Mouse (Mus musculus): ENCODE results near the gene Ap2a1.

The Ap2a1 gene

DNA sequence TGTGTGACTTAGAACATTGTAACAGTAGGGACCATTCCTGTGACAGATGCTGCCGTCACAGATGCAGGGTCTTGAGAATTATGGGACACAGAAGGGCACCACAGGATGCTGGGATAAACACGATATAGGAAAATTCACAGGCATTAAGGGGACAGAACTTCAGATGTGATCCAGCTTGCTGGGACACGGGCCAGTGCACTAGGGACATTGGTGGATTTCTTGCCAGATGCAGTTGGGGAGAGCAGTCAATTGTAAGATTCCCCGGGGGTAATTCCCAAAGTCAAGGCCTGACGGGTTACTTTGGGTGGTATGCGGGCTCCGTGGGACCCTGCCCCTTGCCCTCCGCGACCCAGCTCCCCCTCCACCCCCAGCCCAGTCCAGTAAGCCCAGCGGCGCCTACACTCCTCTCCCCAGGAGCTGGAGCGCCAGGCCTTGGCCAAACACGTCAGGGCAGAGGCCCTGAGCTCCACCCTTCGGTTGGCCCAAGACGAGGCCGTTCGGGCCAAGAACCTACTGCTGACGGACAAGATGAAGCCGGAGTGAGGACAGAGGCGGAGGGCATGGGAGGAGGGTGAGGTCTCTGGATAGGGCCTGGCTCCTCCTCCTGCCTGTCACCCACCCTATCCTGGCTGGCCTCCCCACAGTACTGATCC, 28.0 kb upstream of the Ap2a1 start:
- peak overlapping the region; percentile 41; the same call in 1 of the 2 replicates for H3K4me3 ChIP-seq (replicated peaks; ENCODE audit: low read length)
- TF ChIP-seq NANOG (IDR thresholded peaks at IDR 0.05; ENCODE audit: borderline replicate concordance, low read length) (no peak), POU5F1 (IDR thresholded peaks at IDR 0.05; ENCODE audit: borderline replicate concordance, low read length) (no peak), CTCF (conservative IDR thresholded peaks at IDR 0.05; ENCODE audit: low read length) (no peak)
- peaks cover 49% of the 10 kb centered on the region for H3K36me3 ChIP-seq (ENCODE audit: insufficient read depth, low read length)
- H3K4me1 ChIP-seq (replicated peaks; ENCODE audit: low read depth, low read length), result peaks cover 44% of the 10 kb centered on the region
- no peaks in the 10 kb centered on the region for H3K27me3 ChIP-seq (ENCODE audit: insufficient read depth, low read length)
- no peaks in the 10 kb centered on the region for H3K9me3 ChIP-seq (ENCODE audit: low read length)

DNA sequence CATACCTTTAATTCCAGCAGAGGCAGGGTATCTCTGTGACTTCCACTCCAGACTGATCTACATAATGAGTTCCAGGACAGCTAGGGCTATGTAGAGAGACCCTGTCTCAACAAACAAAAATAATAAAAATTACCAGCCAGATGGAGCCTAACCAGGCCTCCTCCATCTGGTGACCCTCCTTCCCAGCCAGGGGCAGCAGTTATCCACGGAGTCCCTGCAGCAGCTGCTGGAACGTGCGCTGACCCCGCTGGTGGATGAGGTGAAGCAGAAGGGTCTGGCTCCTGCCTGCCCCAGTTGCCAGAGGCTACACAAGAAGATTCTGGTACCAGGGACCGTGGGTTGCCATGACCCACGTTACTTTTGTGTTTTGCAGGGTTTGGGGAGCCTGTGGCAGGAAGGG, 27.0 kb upstream of the Ap2a1 start:
- H3K4me3 ChIP-seq (replicated peaks; ENCODE audit: low read length), result no peak overlapping the region
- 0 out of 2 replicates have a peak, but pooled peaks cover under 1% of the 10 kb centered on the region for H3K27me3 ChIP-seq (ENCODE audit: insufficient read depth, low read length)
- no peaks in the 10 kb centered on the region for H3K9me3 ChIP-seq (ENCODE audit: low read length)
- TF ChIP-seq NANOG (IDR thresholded peaks at IDR 0.05; ENCODE audit: borderline replicate concordance, low read length) (no peak), CTCF (conservative IDR thresholded peaks at IDR 0.05; ENCODE audit: low read length) (no peak), POU5F1 (IDR thresholded peaks at IDR 0.05; ENCODE audit: borderline replicate concordance, low read length) (no peak)
- peaks cover 48% of the 10 kb centered on the region for H3K4me1 ChIP-seq (replicated peaks; ENCODE audit: low read depth, low read length)
- peaks cover 38% of the 10 kb centered on the region for H3K36me3 ChIP-seq (ENCODE audit: insufficient read depth, low read length)

DNA sequence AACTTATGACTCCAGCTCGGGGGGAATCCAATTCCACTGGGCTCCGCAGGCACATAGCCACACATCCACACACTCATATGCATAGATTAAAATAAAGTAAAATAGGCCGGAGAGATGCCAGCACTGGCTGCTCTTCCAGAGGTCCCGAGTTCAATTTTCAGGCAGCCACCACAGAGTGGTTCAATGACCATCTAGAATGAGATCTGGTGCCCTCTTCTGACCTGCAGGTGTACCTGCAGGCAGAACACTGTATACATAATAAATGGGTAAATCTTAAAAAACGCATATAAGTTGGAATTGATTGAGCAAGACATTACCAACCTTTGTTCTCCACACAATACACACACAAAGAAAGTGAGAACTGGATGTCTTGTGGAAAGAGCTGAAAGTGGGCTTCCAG, 26.3 kb upstream of the Ap2a1 start:
- no peak for TF ChIP-seq POU5F1 (IDR thresholded peaks at IDR 0.05; ENCODE audit: borderline replicate concordance, low read length)
- TF ChIP-seq CTCF (conservative IDR thresholded peaks at IDR 0.05; ENCODE audit: low read length), result peak; percentile 60
- Histone ChIP-seq H3K36me3 (ENCODE audit: insufficient read depth, low read length) (peaks cover 32% of the 10 kb centered on the region), H3K4me1 (replicated peaks; ENCODE audit: low read depth, low read length) (peaks cover 54% of the 10 kb centered on the region), H3K4me3 (replicated peaks; ENCODE audit: low read length) (no peak overlapping the region), H3K27me3 (ENCODE audit: insufficient read depth, low read length) (peaks cover 7% of the 10 kb centered on the region), H3K9me3 (ENCODE audit: low read length) (no peaks in the 10 kb centered on the region)

DNA sequence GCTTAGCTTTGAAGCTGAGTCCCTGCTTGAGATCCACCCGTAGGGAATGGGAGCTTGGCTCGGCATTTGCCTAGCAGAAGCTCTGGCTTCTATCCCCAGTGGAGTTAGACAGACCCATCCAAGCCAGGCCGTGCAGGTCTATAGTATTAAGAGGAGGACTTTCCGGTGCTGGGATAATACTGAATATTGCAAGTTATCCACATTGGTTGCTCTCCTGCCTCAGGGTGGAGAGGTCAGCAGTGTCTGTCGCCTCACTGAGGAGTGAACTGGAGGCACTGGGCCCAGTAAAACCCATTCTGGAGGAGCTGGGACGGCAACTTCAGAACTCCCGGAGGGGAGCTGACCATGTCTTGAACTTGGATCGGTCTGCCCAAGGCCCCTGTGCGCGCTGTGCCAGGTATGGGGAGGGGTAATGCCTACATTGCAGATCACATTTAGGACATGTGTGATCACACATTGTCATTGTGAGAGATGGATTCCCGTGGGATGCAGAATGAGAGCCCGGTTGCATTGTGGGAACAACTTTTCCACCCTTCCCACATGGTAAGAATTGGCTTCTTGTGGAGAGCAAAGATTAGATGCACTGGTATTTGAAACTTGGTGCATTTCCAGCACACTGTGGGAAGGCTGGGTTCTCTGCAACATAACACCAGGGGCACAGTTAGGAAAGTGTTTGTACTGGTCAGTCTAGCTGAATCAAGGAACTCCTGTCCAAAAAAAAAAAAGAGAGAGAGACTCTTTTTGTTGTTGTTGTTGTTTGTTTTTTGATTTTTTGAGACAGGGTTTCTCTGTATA, 25.0 kb upstream of the Ap2a1 start:
- Histone ChIP-seq H3K27me3 (ENCODE audit: insufficient read depth, low read length) (peaks cover 14% of the 10 kb centered on the region), H3K4me3 (replicated peaks; ENCODE audit: low read length) (no peak overlapping the region), H3K4me1 (replicated peaks; ENCODE audit: low read depth, low read length) (peaks cover 62% of the 10 kb centered on the region), H3K36me3 (ENCODE audit: insufficient read depth, low read length) (peaks cover 19% of the 10 kb centered on the region), H3K9me3 (ENCODE audit: low read length) (no peaks in the 10 kb centered on the region)
- TF ChIP-seq NANOG (IDR thresholded peaks at IDR 0.05; ENCODE audit: borderline replicate concordance, low read length), result no peak
- TF ChIP-seq CTCF (conservative IDR thresholded peaks at IDR 0.05; ENCODE audit: low read length), result no peak
- TF ChIP-seq POU5F1 (IDR thresholded peaks at IDR 0.05; ENCODE audit: borderline replicate concordance, low read length), result no peak

DNA sequence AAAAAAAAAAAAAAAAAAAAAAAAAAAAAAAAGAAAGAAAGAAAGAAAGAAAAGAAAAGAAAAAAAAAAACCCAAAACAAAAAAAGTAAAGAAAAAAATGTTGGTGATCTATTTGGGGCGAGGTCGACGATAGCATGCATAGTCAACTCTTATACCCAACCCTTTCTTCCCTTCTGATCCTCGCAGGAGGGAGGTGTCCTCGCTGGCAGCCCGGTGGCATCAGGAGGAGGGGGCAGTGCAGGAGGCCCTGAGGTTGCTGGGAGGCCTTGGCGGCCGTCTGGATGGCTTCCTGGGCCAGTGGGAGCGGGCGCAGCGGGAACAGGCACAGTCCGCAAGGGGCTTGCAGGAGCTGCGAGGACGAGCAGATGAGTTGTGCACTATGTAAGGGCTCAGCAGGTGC, 24.3 kb upstream of the Ap2a1 start:
- TF ChIP-seq POU5F1 (IDR thresholded peaks at IDR 0.05; ENCODE audit: borderline replicate concordance, low read length), result no peak
- TF ChIP-seq CTCF (conservative IDR thresholded peaks at IDR 0.05; ENCODE audit: low read length), result no peak
- no peak for TF ChIP-seq NANOG (IDR thresholded peaks at IDR 0.05; ENCODE audit: borderline replicate concordance, low read length)
- peaks cover 11% of the 10 kb centered on the region for H3K36me3 ChIP-seq (ENCODE audit: insufficient read depth, low read length)
- peaks cover 62% of the 10 kb centered on the region for H3K4me1 ChIP-seq (replicated peaks; ENCODE audit: low read depth, low read length)
- no peaks in the 10 kb centered on the region for H3K9me3 ChIP-seq (ENCODE audit: low read length)
- no peak overlapping the region for H3K4me3 ChIP-seq (replicated peaks; ENCODE audit: low read length)
- H3K27me3 ChIP-seq (ENCODE audit: insufficient read depth, low read length), result peaks cover 18% of the 10 kb centered on the region

DNA sequence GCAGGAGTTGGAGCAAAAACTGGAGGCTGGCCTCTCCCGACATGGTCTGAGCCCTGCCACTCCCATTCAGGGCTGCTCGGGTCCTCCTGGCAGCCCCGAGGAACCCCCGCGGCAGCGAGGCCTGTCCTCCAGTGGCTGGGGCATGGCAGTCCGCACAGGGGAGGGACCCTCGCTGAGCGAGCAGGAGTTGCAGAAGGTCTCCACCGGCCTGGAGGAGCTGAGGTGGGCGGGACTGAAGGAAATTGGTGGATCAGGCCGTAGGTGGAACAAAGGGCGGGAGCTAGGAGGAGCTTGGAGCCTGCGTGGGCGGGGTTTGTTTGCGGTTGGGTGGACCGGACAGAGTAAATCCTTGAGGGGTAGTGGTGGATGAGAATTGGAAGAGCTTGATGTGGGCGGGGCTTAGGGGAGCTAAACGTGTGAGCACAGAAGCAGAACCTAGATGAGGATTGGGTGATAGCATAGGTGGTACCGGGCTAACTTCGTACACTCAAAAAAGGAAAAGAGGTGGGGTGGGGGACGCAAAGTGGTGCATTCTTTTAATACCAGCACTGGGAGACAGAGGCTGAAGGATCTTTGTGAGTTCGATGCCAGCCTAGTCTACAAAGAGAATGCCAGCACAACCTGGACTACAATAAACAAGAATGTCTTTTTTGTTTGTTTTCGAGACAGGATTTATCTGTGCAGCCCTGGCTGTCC, 23.5 kb upstream of the Ap2a1 start:
- Histone ChIP-seq H3K36me3 (ENCODE audit: insufficient read depth, low read length) (peaks cover 4% of the 10 kb centered on the region), H3K9me3 (ENCODE audit: low read length) (no peaks in the 10 kb centered on the region), H3K27me3 (ENCODE audit: insufficient read depth, low read length) (peaks cover 18% of the 10 kb centered on the region), H3K4me1 (replicated peaks; ENCODE audit: low read depth, low read length) (peaks cover 55% of the 10 kb centered on the region), H3K4me3 (replicated peaks; ENCODE audit: low read length) (peak overlapping the region; percentile 84)
- TF ChIP-seq CTCF (conservative IDR thresholded peaks at IDR 0.05; ENCODE audit: low read length), result no peak
- TF ChIP-seq NANOG (IDR thresholded peaks at IDR 0.05; ENCODE audit: borderline replicate concordance, low read length), result no peak
- TF ChIP-seq POU5F1 (IDR thresholded peaks at IDR 0.05; ENCODE audit: borderline replicate concordance, low read length), result no peak

DNA sequence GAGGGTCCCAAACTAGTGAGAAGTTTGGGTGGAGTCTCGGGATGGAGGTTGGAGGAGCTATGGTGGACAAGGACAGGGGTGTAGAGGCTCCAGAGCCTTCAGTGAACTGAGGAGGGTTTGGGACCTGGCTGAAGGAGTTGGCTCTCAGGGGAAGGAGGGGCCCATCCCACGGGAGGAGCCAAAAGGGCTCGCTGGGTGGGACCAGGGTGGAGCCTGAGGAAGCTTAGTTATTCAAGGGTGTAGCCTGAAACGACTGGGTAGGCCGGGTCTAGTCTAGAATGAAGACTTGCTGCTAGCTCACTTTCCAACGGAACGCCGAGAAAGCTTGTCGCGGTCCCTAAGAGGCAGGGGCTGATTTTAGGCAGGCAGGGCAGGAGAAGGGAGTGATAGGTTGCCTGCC, 22.7 kb upstream of the Ap2a1 start:
- H3K4me1 ChIP-seq (replicated peaks; ENCODE audit: low read depth, low read length), result peaks cover 47% of the 10 kb centered on the region
- peak overlapping the region; percentile 84 for H3K4me3 ChIP-seq (replicated peaks; ENCODE audit: low read length)

GRCm38 (mm10) chr7:44949922-44950321, 20.6 kb upstream of the Ap2a1 start:
- Histone ChIP-seq H3K27me3 (ENCODE audit: insufficient read depth, low read length) (peaks cover 18% of the 10 kb centered on the region), H3K4me3 (replicated peaks; ENCODE audit: low read length) (peak overlapping the region; percentile 84; the same call in 1 of the 2 replicates), H3K9me3 (ENCODE audit: low read length) (no peaks in the 10 kb centered on the region), H3K36me3 (ENCODE audit: insufficient read depth, low read length) (no peaks in the 10 kb centered on the region), H3K4me1 (replicated peaks; ENCODE audit: low read depth, low read length) (peaks cover 45% of the 10 kb centered on the region)
- TF ChIP-seq CTCF (conservative IDR thresholded peaks at IDR 0.05; ENCODE audit: low read length), result no peak
- TF ChIP-seq NANOG (IDR thresholded peaks at IDR 0.05; ENCODE audit: borderline replicate concordance, low read length), result no peak
- TF ChIP-seq POU5F1 (IDR thresholded peaks at IDR 0.05; ENCODE audit: borderline replicate concordance, low read length), result no peak

More for the DNA sequence above, 22.7 kb upstream of the Ap2a1 start:
- Histone ChIP-seq H3K9me3 (ENCODE audit: low read length) (no peaks in the 10 kb centered on the region), H3K27me3 (ENCODE audit: insufficient read depth, low read length) (peaks cover 18% of the 10 kb centered on the region), H3K36me3 (ENCODE audit: insufficient read depth, low read length) (no peaks in the 10 kb centered on the region; the same call in 1 of the 2 replicates)
- no peak for TF ChIP-seq POU5F1 (IDR thresholded peaks at IDR 0.05; ENCODE audit: borderline replicate concordance, low read length)
- TF ChIP-seq NANOG (IDR thresholded peaks at IDR 0.05; ENCODE audit: borderline replicate concordance, low read length), result no peak
- TF ChIP-seq CTCF (conservative IDR thresholded peaks at IDR 0.05; ENCODE audit: low read length), result no peak
